Mouse (Mus musculus) layer of hippocampus, adult 8-10 months (tissue): ENCODE measurements around the gene Rab6a. TPM values are rescaled to one million over a fixed set of nuclear protein-coding genes. Genes with fewer than 3 reads are reported as not detected.

Experiments
- DNase-seq, 2 experiments: peaks; one replicate each; pipeline ENCODE4 v3.0.0; 2022; ENCODE audit warnings: low spot score in 2 of 2
- total RNA-seq, 4 experiments: library from RNA; stranded (reverse); gene quantifications; 2 replicates each; pipeline ENCODE4 v1.2.4; 2022

The Rab6a gene
- total RNA-seq, 4 experiments from 2014 or later = 340 to 373 (median 364) TPM

GRCm38 (mm10) chr7:100622277-100622676 lies 15.1 kb downstream of the Rab6a start:
- no peak for DNase-seq

GRCm38 (mm10) chr7:100624538-100624937 lies 17.3 kb downstream of the Rab6a start:
- DNase-seq = no peak

GRCm38 (mm10) chr7:100637657-100638056 lies 30.4 kb downstream of the Rab6a start:
- no peak for DNase-seq

GRCm38 (mm10) chr7:100642413-100642812 lies 35.2 kb downstream of the Rab6a start:
- no peak for DNase-seq

GRCm38 (mm10) chr7:100645147-100645546 lies 37.9 kb downstream of the Rab6a start:
- DNase-seq = peak; percentile 60 to 82

- DNase-seq = no peak
Observed at GRCm38 (mm10) chr7:100649095-100649494, 41.9 kb downstream of the Rab6a start.

GRCm38 (mm10) chr7:100649826-100650225 lies 42.6 kb downstream of the Rab6a start:
- no peak for DNase-seq

- DNase-seq = peak in 1 of 2 experiments; percentile 2
Observed at GRCm38 (mm10) chr7:100650421-100650820, 43.2 kb downstream of the Rab6a start.

- peak in 1 of 2 experiments; percentile 23 for DNase-seq
Observed at GRCm38 (mm10) chr7:100651011-100651410, 43.8 kb downstream of the Rab6a start.

- DNase-seq = peak; percentile 66 to 82
Observed at GRCm38 (mm10) chr7:100653480-100654266, 46.5 kb downstream of the Rab6a start.

- DNase-seq = no peak
Observed at GRCm38 (mm10) chr7:100654441-100654840, 47.2 kb downstream of the Rab6a start.

- peak; percentile 58 to 67 for DNase-seq
Observed at GRCm38 (mm10) chr7:100656739-100657138, 49.5 kb downstream of the Rab6a start.

GRCm38 (mm10) chr7:100658093-100658578 lies 50.9 kb downstream of the Rab6a start:
- peak in 1 of 2 experiments; percentile 34 for DNase-seq

- DNase-seq = no peak
Observed at GRCm38 (mm10) chr7:100661264-100661663, 54.1 kb downstream of the Rab6a start.

- DNase-seq = no peak
Observed at GRCm38 (mm10) chr7:100662231-100662630, 55.0 kb downstream of the Rab6a start, which contains the start of gene Plekhb1. Gene Plekhb1 (minus strand): TSS chr7:100662414.

GRCm38 (mm10) chr7:100663190-100663589 lies 56.0 kb downstream of the Rab6a start:
- peak; percentile 82 to 92 for DNase-seq

GRCm38 (mm10) chr7:100663729-100664304 lies 56.6 kb downstream of the Rab6a start:
- DNase-seq = no peak

GRCm38 (mm10) chr7:100670646-100671045 lies 63.4 kb downstream of the Rab6a start:
- DNase-seq = no peak

GRCm38 (mm10) chr7:100673452-100673851 lies 66.2 kb downstream of the Rab6a start:
- no peak for DNase-seq

GRCm38 (mm10) chr7:100674941-100675340 lies 67.7 kb downstream of the Rab6a start:
- no peak for DNase-seq

- no peak for DNase-seq
Observed at GRCm38 (mm10) chr7:100678052-100678451, 70.8 kb downstream of the Rab6a start.
